Mouse (Mus musculus) kidney, adult 9 months (tissue): ENCODE data around the gene Arl4a.
A peak's percentile ranks its signal among the peaks of the same experiment; 100 is the strongest.

Experiments used
- DNase-seq: peaks from one replicate; pipeline ENCODE4 v3.0.0; 2022

The Arl4a gene

GRCm38 (mm10) chr12:40037876-40038463, at the start of gene Arl4a:
TSS of gene Arl4a (minus strand) at chr12:40038025.
- peak; percentile 89 for DNase-seq

GRCm38 (mm10) chr12:40085731-40086322, 48.0 kb upstream of the Arl4a start:
- DNase-seq: no peak

- peak; percentile 54 for DNase-seq
Observed at GRCm38 (mm10) chr12:40082453-40083238, 44.8 kb upstream of the Arl4a start.

GRCm38 (mm10) chr12:40082048-40082447, 44.2 kb upstream of the Arl4a start:
- no peak for DNase-seq

- DNase-seq: peak; percentile 7
Observed at GRCm38 (mm10) chr12:40073660-40074059, 35.8 kb upstream of the Arl4a start.

GRCm38 (mm10) chr12:40047024-40047423, 9.2 kb upstream of the Arl4a start:
- DNase-seq: no peak

GRCm38 (mm10) chr12:40043816-40044585, 6.2 kb upstream of the Arl4a start:
- DNase-seq: peak; percentile 47

- peak; percentile 52 for DNase-seq
Observed at GRCm38 (mm10) chr12:40040067-40040466, 2.2 kb upstream of the Arl4a start.

- DNase-seq: peak; percentile 99
Observed at GRCm38 (mm10) chr12:40037226-40037813, 505 bp downstream of the Arl4a start.

- peak; percentile 37 for DNase-seq
Observed at GRCm38 (mm10) chr12:40036666-40037065, 1.2 kb downstream of the Arl4a start.

GRCm38 (mm10) chr12:40035506-40035905, 2.3 kb downstream of the Arl4a start:
- DNase-seq: no peak

GRCm38 (mm10) chr12:40029201-40029600, 8.6 kb downstream of the Arl4a start:
- no peak for DNase-seq

GRCm38 (mm10) chr12:40027846-40028245, 10.0 kb downstream of the Arl4a start:
- no peak for DNase-seq

GRCm38 (mm10) chr12:40027444-40027843, 10.4 kb downstream of the Arl4a start:
- DNase-seq: no peak

GRCm38 (mm10) chr12:40023918-40024317, 13.9 kb downstream of the Arl4a start:
- no peak for DNase-seq

GRCm38 (mm10) chr12:40023014-40023642, 14.7 kb downstream of the Arl4a start:
- no peak for DNase-seq

- no peak for DNase-seq
Observed at GRCm38 (mm10) chr12:40022344-40022743, 15.5 kb downstream of the Arl4a start.

GRCm38 (mm10) chr12:40017955-40018505, 19.8 kb downstream of the Arl4a start:
- no peak for DNase-seq

- DNase-seq: peak; percentile 85
Observed at GRCm38 (mm10) chr12:40016648-40017460, 21.0 kb downstream of the Arl4a start.

GRCm38 (mm10) chr12:40016068-40016467, 21.8 kb downstream of the Arl4a start:
- DNase-seq: no peak

GRCm38 (mm10) chr12:40009866-40010265, 28.0 kb downstream of the Arl4a start:
- no peak for DNase-seq
